Mouse (Mus musculus) stomach, adult 2 months (tissue): Measurements from ENCODE around the gene Lat2. TPM values are rescaled to one million over a fixed set of nuclear protein-coding genes. Genes with fewer than 3 reads are reported as not detected.

Experiments
- polyA plus RNA-seq: library from polyadenylated mRNA; depleted of rRNA; stranded (reverse); fragments of >200 nt; gene quantifications from 2 replicates; pipeline ENCODE4 v1.2.3, GENCODE M21; 2012; rRNA removed

Lat2 gene
- polyA plus RNA-seq: 1.2 and 1.4 TPM in 2 replicates

DNA sequence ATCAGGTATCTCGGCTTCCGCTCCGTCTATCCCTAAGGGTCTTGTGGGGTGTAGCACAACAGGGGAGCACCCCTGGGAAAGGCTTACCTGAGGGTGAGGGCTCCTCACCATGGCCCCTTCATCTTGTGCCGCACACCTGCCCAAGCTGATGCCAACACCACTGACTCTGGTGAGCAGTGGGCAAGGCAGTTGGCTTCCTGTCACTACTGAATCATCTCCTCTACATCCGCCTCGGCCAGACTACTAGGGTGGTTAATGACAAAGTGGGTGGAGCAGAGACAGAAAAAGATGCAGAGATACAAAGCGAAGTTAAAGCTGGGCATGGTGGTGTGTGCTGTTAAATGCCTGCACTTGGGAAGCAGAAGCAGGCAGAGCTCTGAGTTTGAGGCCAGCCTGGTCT, at the start of gene Lat2:
Gene Lat2 (minus strand): TSS at position 224 of the 400 bp plus-strand sequence.

GRCm38 (mm10) chr5:134639269-134639682, 24.5 kb upstream of the Lat2 start, which contains the start of gene Eif4h:
Gene Eif4h (minus strand): TSS chr5:134639490.

GRCm38 (mm10) chr5:134581146-134581545, 33.7 kb downstream of the Lat2 start, which contains the start of gene Rfc2:
Gene Rfc2 (plus strand): TSS chr5:134581366.

GRCm38 (mm10) chr5:134560071-134560449, 54.8 kb downstream of the Lat2 start, which contains the start of gene Syna:
Gene Syna (minus strand): TSS chr5:134560171.

DNA sequence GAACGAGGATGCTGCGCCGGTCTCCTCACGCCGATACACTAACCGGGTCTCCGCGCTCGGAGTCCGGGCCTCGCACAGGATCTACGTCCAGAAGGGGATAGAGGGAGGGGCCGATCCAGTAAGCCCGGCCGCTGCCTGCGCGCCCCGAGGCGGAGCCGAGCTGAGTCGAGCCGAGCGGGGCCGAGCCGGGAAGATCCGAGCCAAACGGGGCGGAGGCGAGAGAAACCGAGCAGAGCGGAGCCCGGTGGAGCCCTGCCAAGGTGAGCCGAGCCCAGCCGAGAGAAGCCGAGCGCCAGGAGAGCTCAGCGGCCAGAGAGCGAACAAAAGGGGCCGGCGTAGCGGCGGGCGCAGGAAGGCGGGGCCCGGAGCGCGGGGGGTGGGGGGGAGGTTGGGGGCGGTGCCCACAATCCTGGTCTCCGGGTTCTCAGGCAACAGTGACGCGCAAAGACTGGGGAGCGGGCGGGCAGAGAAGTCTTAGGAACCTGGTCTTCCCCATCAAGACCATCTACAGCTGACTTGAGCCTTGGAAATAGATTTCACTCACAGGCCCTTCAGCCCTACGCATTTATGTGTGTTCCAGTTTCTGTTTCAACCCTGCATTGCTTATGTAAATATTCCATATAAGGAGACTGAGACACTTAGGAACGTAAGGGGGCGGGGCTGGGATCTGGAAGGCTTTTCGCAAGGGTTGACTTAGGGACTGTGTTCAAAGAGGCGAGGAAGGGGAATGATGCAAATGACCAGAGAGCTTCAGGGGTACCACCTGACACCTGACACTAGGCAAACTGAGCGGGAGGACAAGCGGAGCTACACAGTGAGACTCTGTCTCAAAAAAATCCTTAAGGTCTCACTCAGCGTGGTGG, 62.5 kb downstream of the Lat2 start, which contains the start of gene Clip2:
Gene Clip2 (minus strand): TSS at position 325 of the 863 bp plus-strand sequence.

Other genes starting within 250 kb of the Lat2 start
- 9.7 and 12.8 TPM in 2 replicates for gene Gtf2ird1, start 158.3 kb downstream of the Lat2 start, polyA plus RNA-seq
- gene Clip2, start 62.6 kb downstream of the Lat2 start, polyA plus RNA-seq: 10.6 and 12.9 TPM in 2 replicates
- gene Syna, start 54.9 kb downstream of the Lat2 start, polyA plus RNA-seq: 0.09 TPM in 1 of 2 replicates, not detected in the other
- gene Rfc2, start 33.7 kb downstream of the Lat2 start, polyA plus RNA-seq: 11.0 and 14.5 TPM in 2 replicates
- gene Eif4h, start 24.5 kb upstream of the Lat2 start, polyA plus RNA-seq: 94.6 and 97.7 TPM in 2 replicates
- gene Limk1, start 73.6 kb upstream of the Lat2 start, polyA plus RNA-seq: 4.8 TPM in 2 replicates
- gene Eln, start 132.3 kb upstream of the Lat2 start, polyA plus RNA-seq: 73.2 and 109 TPM in 2 replicates